Mouse (Mus musculus) limb, embryonic 14.5 days (tissue): Measurements from ENCODE around the gene Pusl1. TPM values are rescaled to one million over a fixed set of nuclear protein-coding genes. Genes with fewer than 3 reads are reported as not detected.
A peak's percentile ranks its signal among the peaks of the same experiment; 100 is the strongest.

Experiments used
- ATAC-seq: fragments of 200-750 bp; cut with Nextera tagmentation; 2 replicates; pipeline ENCODE4 v1.8.0; 2017; ENCODE audit warnings: low read depth, moderate number of reproducible peaks, moderate TSS enrichment; ENCODE audit not compliant: low FRiP score
- DNase-seq: peaks from one replicate; pipeline ENCODE4 v3.0.0-alpha.2; 2015; ENCODE audit warnings: low spot score
- H3K27ac ChIP-seq: fragments of 300-500 bp; sonication (generic); replicated peaks from 2 replicates; pipeline ENCODE4 v1.5.1; 2014; ENCODE audit warnings: low read depth, mild to moderate bottlenecking, low read length, moderate library complexity, mixed read lengths
- H3K27me3 ChIP-seq: fragments of 300-500 bp; sonication (generic); 2 replicates; pipeline ENCODE4 v1.6.1; 2014; ENCODE audit warnings: low read length, mixed read lengths; ENCODE audit not compliant: control insufficient read depth, insufficient read depth
- H3K36me3 ChIP-seq: fragments of 300-500 bp; sonication (generic); 2 replicates; pipeline ENCODE4 v1.6.1; 2014; ENCODE audit warnings: mild to moderate bottlenecking, low read length, moderate library complexity, mixed read lengths; ENCODE audit not compliant: control insufficient read depth, insufficient read depth
- H3K4me1 ChIP-seq: fragments of 300-500 bp; sonication (generic); 2 replicates; pipeline ENCODE4 v1.6.1; 2014; ENCODE audit warnings: antibody characterized with exemption, low read length, mixed read lengths; ENCODE audit not compliant: control insufficient read depth, insufficient read depth
- H3K4me2 ChIP-seq: fragments of 300-500 bp; sonication (generic); replicated peaks from 2 replicates; pipeline ENCODE4 v1.6.1; 2014; ENCODE audit warnings: low read depth, mild to moderate bottlenecking, low read length, moderate library complexity; ENCODE audit not compliant: severe bottlenecking
- H3K4me3 ChIP-seq: fragments of 300-500 bp; sonication (generic); replicated peaks from 2 replicates; pipeline ENCODE4 v1.5.1; 2014; ENCODE audit warnings: low read length
- H3K9ac ChIP-seq: fragments of 300-500 bp; sonication (generic); 2 replicates; pipeline ENCODE4 v1.6.1; 2014; ENCODE audit warnings: mild to moderate bottlenecking, low read depth, low read length, moderate library complexity; ENCODE audit not compliant: severe bottlenecking
- H3K9me3 ChIP-seq: fragments of 300-500 bp; sonication (generic); 2 replicates; pipeline ENCODE4 v1.6.1; 2016; ENCODE audit warnings: low read length; ENCODE audit not compliant: control insufficient read depth
- POLR2A ChIP-seq: fragments of 200-500 bp; IDR thresholded peaks from 2 replicates; pipeline ENCODE4 v1.8.0; 2012; ENCODE audit warnings: inconsistent platforms, mild to moderate bottlenecking, moderate library complexity, borderline replicate concordance; ENCODE audit not compliant: insufficient read depth, insufficient read length; ENCODE audit errors: extremely low read depth
- WGBS: fragments of 180-500 bp; shearing (Covaris S2); extraction: QIAGEN DNeasy Blood & Tissue Kit; methylation state at CpG from one replicate; pipeline ENCODE4 v1.1.7; 2014; 5-methylcytosine and 5-hydroxymethylcytosine counted together
- polyA plus RNA-seq, 2 experiments: library from polyadenylated mRNA; depleted of rRNA in 1 of 2; stranded (reverse) in 1 of 2; unstranded in 1 of 2; fragments of >200 nt; fragmentation: Nextera tagmentation in 1 of 2; extraction: Ambion mirVana in 1 of 2; gene quantifications; 2 replicates each; pipeline versions ENCODE4 v1.2.1 to v1.2.3; 2012 to 2014

Gene Pusl1
- polyA plus RNA-seq, 2 experiments: 57.2 to 95.7 TPM

DNA sequence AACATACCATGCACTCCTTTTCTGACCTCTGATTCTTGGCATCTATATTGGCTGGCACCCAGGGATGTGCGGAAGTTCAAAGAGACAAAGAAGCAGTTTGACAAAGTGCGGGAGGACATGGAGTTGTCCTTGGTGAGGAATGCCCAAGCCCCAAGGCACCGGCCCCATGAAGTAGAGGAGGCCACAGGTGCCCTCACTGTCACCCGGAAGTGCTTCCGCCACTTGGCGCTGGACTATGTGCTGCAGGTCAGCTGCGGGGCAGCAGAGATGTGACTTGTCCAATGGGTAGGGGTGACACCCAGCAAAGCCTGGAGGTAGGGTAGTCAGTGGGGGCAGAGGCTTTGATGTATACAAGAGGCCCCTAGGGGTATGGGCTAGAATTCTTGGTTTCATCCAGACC is 7.8 kb upstream of the Pusl1 start:
- 95% methylated on average over 7 of the region's 7 CpGs for WGBS
- no peak for ATAC-seq
- Histone ChIP-seq H3K36me3 (peaks cover 63% of the 10 kb centered on the region), H3K27me3 (no peaks in the 10 kb centered on the region), H3K9me3 (no peaks in the 10 kb centered on the region), H3K4me1 (peaks cover 8% of the 10 kb centered on the region), H3K27ac (no peak overlapping the region), H3K9ac (no peak overlapping the region), H3K4me3 (no peak overlapping the region), H3K4me2 (no peak overlapping the region)
- DNase-seq: no peak
- no peak for TF ChIP-seq POLR2A

- DNase-seq: no peak
- no peak overlapping the region for H3K4me3 ChIP-seq
- peaks cover 14% of the 10 kb centered on the region for H3K4me1 ChIP-seq
- 90% methylated on average over 2 of the region's 2 CpGs for WGBS
- no peak for ATAC-seq
- H3K36me3 ChIP-seq: peaks cover 59% of the 10 kb centered on the region
- no peaks in the 10 kb centered on the region for H3K27me3 ChIP-seq
- H3K9ac ChIP-seq: no peak overlapping the region
- TF ChIP-seq POLR2A: no peak
- H3K9me3 ChIP-seq: no peaks in the 10 kb centered on the region
- no peak overlapping the region for H3K27ac ChIP-seq
- H3K4me2 ChIP-seq: no peak overlapping the region
Measured at GRCm38 (mm10) chr4:155898318-155898717, 6.7 kb upstream of the Pusl1 start.

DNA sequence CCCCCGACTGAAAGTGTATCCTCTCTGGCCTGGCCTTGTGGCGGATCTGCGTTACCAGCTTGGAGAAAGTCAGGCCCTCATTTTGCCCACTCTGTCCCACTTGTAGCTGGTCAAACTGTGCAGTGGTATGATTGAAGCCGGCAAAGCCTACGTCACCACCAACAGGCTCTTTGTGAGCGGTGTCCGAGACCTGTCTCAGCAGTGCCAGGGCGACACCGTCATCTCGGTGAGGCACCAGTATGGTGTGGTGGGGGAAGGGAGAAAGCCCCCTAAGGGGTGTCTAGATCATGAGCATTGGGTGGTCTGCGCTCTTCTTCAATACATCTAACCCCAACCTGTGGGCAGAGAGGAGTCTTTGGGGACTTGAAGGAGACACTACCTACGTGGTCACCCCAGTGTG is 4.9 kb upstream of the Pusl1 start:
- 95% methylated on average over 12 of the region's 12 CpGs for WGBS
- H3K4me1 ChIP-seq: peaks cover 18% of the 10 kb centered on the region
- H3K27ac ChIP-seq: no peak overlapping the region
- no peak overlapping the region for H3K4me2 ChIP-seq
- no peaks in the 10 kb centered on the region for H3K27me3 ChIP-seq
- H3K9ac ChIP-seq: no peak overlapping the region
- H3K4me3 ChIP-seq: no peak overlapping the region
- TF ChIP-seq POLR2A: no peak
- DNase-seq: no peak
- H3K36me3 ChIP-seq: peaks cover 41% of the 10 kb centered on the region
- no peaks in the 10 kb centered on the region for H3K9me3 ChIP-seq
- no peak for ATAC-seq

GRCm38 (mm10) chr4:155895826-155896225 is 4.2 kb upstream of the Pusl1 start:
- Histone ChIP-seq H3K4me3 (no peak overlapping the region), H3K27me3 (no peaks in the 10 kb centered on the region), H3K36me3 (peaks cover 35% of the 10 kb centered on the region), H3K9me3 (no peaks in the 10 kb centered on the region), H3K27ac (no peak overlapping the region), H3K4me2 (no peak overlapping the region), H3K4me1 (peaks cover 18% of the 10 kb centered on the region), H3K9ac (no peak overlapping the region)
- ATAC-seq (no peak), DNase-seq (no peak)
- TF ChIP-seq POLR2A: no peak
- WGBS: 89% methylated on average over 4 of the region's 4 CpGs

DNA sequence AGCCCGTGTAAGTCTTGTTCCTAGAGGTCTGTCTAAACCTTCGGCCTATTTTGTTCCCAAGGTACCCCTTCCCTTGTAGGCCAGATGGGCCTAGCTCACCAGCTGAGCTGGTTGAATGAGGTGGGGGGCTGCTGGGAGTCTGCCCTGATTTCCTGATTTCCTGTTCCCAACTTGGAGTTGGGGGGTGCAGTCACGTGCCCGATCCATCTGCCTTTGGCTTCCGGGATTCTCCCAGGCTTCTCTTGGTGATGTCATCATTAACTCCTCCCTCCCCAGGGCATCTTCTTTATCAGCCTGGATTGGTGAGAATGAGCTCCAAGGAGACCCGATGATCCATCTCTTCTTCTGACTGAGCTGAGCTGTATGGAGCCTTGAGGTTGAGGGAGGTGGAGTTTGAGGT is 3.6 kb upstream of the Pusl1 start:
- H3K36me3 ChIP-seq: peaks cover 30% of the 10 kb centered on the region
- H3K9me3 ChIP-seq: no peaks in the 10 kb centered on the region
- no peak for TF ChIP-seq POLR2A
- 0 out of 2 replicates have a peak overlapping the region, but pooled peaks have one; percentile 1 for H3K4me2 ChIP-seq
- H3K4me1 ChIP-seq: peaks cover 24% of the 10 kb centered on the region
- H3K4me3 ChIP-seq: no peak overlapping the region
- H3K27me3 ChIP-seq: no peaks in the 10 kb centered on the region
- peak; percentile 20 for DNase-seq
- WGBS: 37% methylated on average over 6 of the region's 6 CpGs
- no peak overlapping the region for H3K9ac ChIP-seq
- ATAC-seq: no peak
- no peak overlapping the region for H3K27ac ChIP-seq
